Mouse (Mus musculus): ENCODE results near the gene Rnf149. TPM values are rescaled to one million over a fixed set of nuclear protein-coding genes. Genes with fewer than 3 reads are reported as not detected.

Gene Rnf149
- polyA plus RNA-seq, 1 experiment, result 18.2 TPM

DNA sequence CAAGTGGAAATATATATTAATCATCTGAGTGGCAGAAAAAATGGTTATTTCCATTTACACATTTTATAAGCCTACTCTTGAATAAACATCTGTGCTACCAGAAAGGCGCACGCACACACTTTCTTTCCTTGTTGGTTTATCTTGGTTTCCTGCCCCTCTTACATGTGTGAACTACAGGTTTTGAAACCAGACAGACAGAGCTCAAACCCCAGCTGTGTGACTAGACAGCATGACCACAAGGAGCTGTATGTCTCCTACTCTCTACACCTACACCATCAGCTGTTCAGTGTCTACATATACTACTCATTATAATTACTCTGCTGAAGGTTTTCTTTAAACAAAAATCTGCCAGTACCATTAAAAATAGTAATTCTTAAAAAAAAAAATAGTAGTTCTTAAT lies 18.2 kb downstream of the Rnf149 start:
- H3K4me1 ChIP-seq (ENCODE audit: control insufficient read depth, insufficient read depth, low read length), result no peaks in the 10 kb centered on the region
- WGBS, result 83% methylated on average over 2 of the region's 2 CpGs
- TF ChIP-seq POLR2A (IDR thresholded peaks at IDR 0.05; ENCODE audit: borderline replicate concordance, extremely low read depth, low read depth, low read length), result no peak
- no peak for DNase-seq
- H3K4me3 ChIP-seq (replicated peaks; ENCODE audit: extremely low read depth, low read depth, low read length), result no peak overlapping the region

GRCm38 (mm10) chr1:39555556-39556415 lies 21.4 kb downstream of the Rnf149 start:
- 63% methylated on average over 9 of the region's 9 CpGs for WGBS
- no peak for TF ChIP-seq CTCF (IDR thresholded peaks at IDR 0.05; ENCODE audit: insufficient read depth, low read length)
- no peak for TF ChIP-seq POLR2A (IDR thresholded peaks at IDR 0.05; ENCODE audit: borderline replicate concordance, extremely low read depth, low read depth, low read length)
- DNase-seq, result no peak

GRCm38 (mm10) chr1:39549831-39550230 lies 27.4 kb downstream of the Rnf149 start:
- TF ChIP-seq POLR2A (IDR thresholded peaks at IDR 0.05; ENCODE audit: borderline replicate concordance, extremely low read depth, low read depth, low read length), result no peak
- TF ChIP-seq CTCF (IDR thresholded peaks at IDR 0.05; ENCODE audit: insufficient read depth, low read length), result no peak
- 54% methylated on average over 2 of the region's 2 CpGs for WGBS
- Histone ChIP-seq H3K4me1 (ENCODE audit: control insufficient read depth, insufficient read depth, low read length) (no peaks in the 10 kb centered on the region), H3K4me3 (replicated peaks; ENCODE audit: extremely low read depth, low read depth, low read length) (no peak overlapping the region)
- no peak for DNase-seq

More at GRCm38 (mm10) chr1:39555556-39556415, 21.4 kb downstream of the Rnf149 start:
- Histone ChIP-seq H3K4me1 (ENCODE audit: control insufficient read depth, insufficient read depth, low read length) (no peaks in the 10 kb centered on the region), H3K4me3 (replicated peaks; ENCODE audit: extremely low read depth, low read depth, low read length) (no peak overlapping the region)

GRCm38 (mm10) chr1:39547238-39547637 lies 30.0 kb downstream of the Rnf149 start:
- H3K4me1 ChIP-seq (ENCODE audit: control insufficient read depth, insufficient read depth, low read length), result no peaks in the 10 kb centered on the region
- TF ChIP-seq CTCF (IDR thresholded peaks at IDR 0.05; ENCODE audit: insufficient read depth, low read length) (no peak), POLR2A (IDR thresholded peaks at IDR 0.05; ENCODE audit: borderline replicate concordance, extremely low read depth, low read depth, low read length) (no peak)
- no peak overlapping the region for H3K4me3 ChIP-seq (replicated peaks; ENCODE audit: extremely low read depth, low read depth, low read length)
- WGBS, result 52% methylated on average over 2 of the region's 2 CpGs
- no peak for DNase-seq

- WGBS, result 83% methylated on average over 6 of the region's 6 CpGs
- TF ChIP-seq POLR2A (IDR thresholded peaks at IDR 0.05; ENCODE audit: borderline replicate concordance, extremely low read depth, low read depth, low read length), result no peak
- no peak for TF ChIP-seq CTCF (IDR thresholded peaks at IDR 0.05; ENCODE audit: insufficient read depth, low read length)
- H3K4me3 ChIP-seq (replicated peaks; ENCODE audit: extremely low read depth, low read depth, low read length), result no peak overlapping the region
- DNase-seq, result no peak
- H3K4me1 ChIP-seq (ENCODE audit: control insufficient read depth, insufficient read depth, low read length), result no peaks in the 10 kb centered on the region
Measured at GRCm38 (mm10) chr1:39546160-39546866, 30.9 kb downstream of the Rnf149 start.

GRCm38 (mm10) chr1:39545589-39545988 lies 31.6 kb downstream of the Rnf149 start:
- no peak for TF ChIP-seq CTCF (IDR thresholded peaks at IDR 0.05; ENCODE audit: insufficient read depth, low read length)
- TF ChIP-seq POLR2A (IDR thresholded peaks at IDR 0.05; ENCODE audit: borderline replicate concordance, extremely low read depth, low read depth, low read length), result no peak
- DNase-seq, result peak; percentile 24
- WGBS, result 50% methylated on average over 7 of the region's 7 CpGs
- H3K4me1 ChIP-seq (ENCODE audit: control insufficient read depth, insufficient read depth, low read length), result no peaks in the 10 kb centered on the region
- no peak overlapping the region for H3K4me3 ChIP-seq (replicated peaks; ENCODE audit: extremely low read depth, low read depth, low read length)

- H3K4me1 ChIP-seq (ENCODE audit: control insufficient read depth, insufficient read depth, low read length), result peaks cover 5% of the 10 kb centered on the region
- no peak overlapping the region for H3K4me3 ChIP-seq (replicated peaks; ENCODE audit: extremely low read depth, low read depth, low read length)
- no peak for DNase-seq
- TF ChIP-seq CTCF (IDR thresholded peaks at IDR 0.05; ENCODE audit: insufficient read depth, low read length) (no peak), POLR2A (IDR thresholded peaks at IDR 0.05; ENCODE audit: borderline replicate concordance, extremely low read depth, low read depth, low read length) (no peak)
Measured at GRCm38 (mm10) chr1:39540592-39540991, 36.6 kb downstream of the Rnf149 start.

DNA sequence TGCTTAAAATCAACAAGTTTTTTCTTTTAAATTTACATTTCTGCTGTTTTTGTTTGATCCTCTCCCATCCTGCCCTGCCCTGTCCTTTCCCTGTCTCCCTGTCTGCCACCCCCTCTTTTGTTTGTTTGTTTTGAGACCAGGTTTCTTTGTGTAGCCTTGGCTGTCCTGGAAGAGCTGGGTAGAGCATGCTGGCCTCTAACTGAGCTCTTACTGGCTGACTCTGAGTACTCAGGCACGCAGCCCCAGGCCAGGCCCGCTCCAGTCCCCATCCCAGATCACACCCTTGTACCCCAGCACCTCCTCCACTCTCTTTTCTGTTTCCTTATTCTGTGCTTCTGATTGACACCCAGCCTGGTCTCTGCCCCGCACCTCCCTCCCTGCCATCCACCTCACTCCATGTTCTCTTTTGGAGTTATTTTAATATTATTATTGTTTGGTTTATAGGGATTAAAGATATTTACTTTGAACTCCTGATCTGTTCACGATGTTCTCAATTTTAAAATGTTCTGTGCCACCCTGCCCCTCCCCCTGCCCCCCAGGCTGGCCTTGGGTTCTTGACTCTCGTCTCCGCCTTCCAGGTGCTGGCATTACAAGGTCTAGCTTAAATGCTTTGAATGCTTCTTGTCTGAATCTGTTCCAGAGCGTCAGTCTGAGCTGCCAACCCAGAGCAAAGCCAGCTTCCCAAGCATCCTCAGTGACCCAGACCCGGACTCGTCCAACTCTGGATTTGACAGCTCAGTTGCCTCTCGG lies 39.4 kb downstream of the Rnf149 start:
- TF ChIP-seq CTCF (IDR thresholded peaks at IDR 0.05; ENCODE audit: insufficient read depth, low read length) (no peak), POLR2A (IDR thresholded peaks at IDR 0.05; ENCODE audit: borderline replicate concordance, extremely low read depth, low read depth, low read length) (no peak)
- DNase-seq, result no peak
- 73% methylated on average over 10 of the region's 10 CpGs for WGBS
- H3K4me3 ChIP-seq (replicated peaks; ENCODE audit: extremely low read depth, low read depth, low read length), result no peak overlapping the region
- H3K4me1 ChIP-seq (ENCODE audit: control insufficient read depth, insufficient read depth, low read length), result peaks cover 7% of the 10 kb centered on the region

GRCm38 (mm10) chr1:39536701-39537100 lies 40.5 kb downstream of the Rnf149 start:
- 32% methylated on average over 7 of the region's 7 CpGs for WGBS
- H3K4me1 ChIP-seq (ENCODE audit: control insufficient read depth, insufficient read depth, low read length), result peaks cover 7% of the 10 kb centered on the region
- TF ChIP-seq POLR2A (IDR thresholded peaks at IDR 0.05; ENCODE audit: borderline replicate concordance, extremely low read depth, low read depth, low read length) (no peak), CTCF (IDR thresholded peaks at IDR 0.05; ENCODE audit: insufficient read depth, low read length) (no peak)
- peak overlapping the region; percentile 21 for H3K4me3 ChIP-seq (replicated peaks; ENCODE audit: extremely low read depth, low read depth, low read length)
- DNase-seq, result no peak

All from lung, adult 2 months (tissue).